Mouse (Mus musculus) embryonic facial prominence, embryonic 13.5 days (tissue): Measurements from ENCODE around the gene Tdrd5. TPM values are rescaled to one million over a fixed set of nuclear protein-coding genes. Genes with fewer than 3 reads are reported as not detected.
"Not testable (repeated sequence)": the region's sequence is repeated elsewhere in the genome, so short reads cannot be mapped to it uniquely, and the experiment has no call there.

Source experiments
- ATAC-seq: fragments of 200-750 bp; cut with Nextera tagmentation; 2 replicates; pipeline ENCODE4 v1.8.0; 2017; ENCODE audit warnings: low read depth; ENCODE audit not compliant: insufficient number of reproducible peaks, insufficient read depth, low FRiP score, low TSS enrichment
- H3K27ac ChIP-seq: fragments of 300-500 bp; sonication (generic); 2 replicates; pipeline ENCODE4 v1.5.1; 2015; ENCODE audit warnings: moderate library complexity, mild to moderate bottlenecking, inconsistent platforms
- H3K27me3 ChIP-seq: fragments of 300-500 bp; sonication (generic); 2 replicates; pipeline ENCODE4 v1.6.1; 2015; ENCODE audit warnings: mild to moderate bottlenecking, inconsistent platforms
- H3K36me3 ChIP-seq: fragments of 300-500 bp; sonication (generic); 2 replicates; pipeline ENCODE4 v1.6.1; 2015; ENCODE audit warnings: mild to moderate bottlenecking, inconsistent platforms
- H3K4me1 ChIP-seq: fragments of 300-500 bp; sonication (generic); 2 replicates; pipeline ENCODE4 v1.6.1; 2015; ENCODE audit warnings: inconsistent platforms
- H3K4me2 ChIP-seq: fragments of 300-500 bp; sonication (generic); 2 replicates; pipeline ENCODE4 v1.6.1; 2015; ENCODE audit warnings: moderate library complexity, mild to moderate bottlenecking, inconsistent platforms
- H3K4me3 ChIP-seq: fragments of 300-500 bp; sonication (generic); 2 replicates; pipeline ENCODE4 v1.5.1; 2015; ENCODE audit warnings: mild to moderate bottlenecking, inconsistent platforms
- H3K9ac ChIP-seq: fragments of 300-500 bp; sonication (generic); 2 replicates; pipeline ENCODE4 v1.6.1; 2015; ENCODE audit warnings: mild to moderate bottlenecking, inconsistent platforms
- H3K9me3 ChIP-seq: fragments of 300-500 bp; sonication (generic); 2 replicates; pipeline ENCODE4 v1.6.1; 2016; ENCODE audit warnings: inconsistent platforms
- WGBS: fragments of 180-500 bp; shearing (Covaris S2); methylation state at CpG from one replicate; pipeline ENCODE4 v1.1.7; 2015; ENCODE audit warnings: mixed read lengths; 5-methylcytosine and 5-hydroxymethylcytosine counted together
- polyA plus RNA-seq: library from polyadenylated mRNA; unstranded; fragments of >200 nt; fragmentation: Nextera tagmentation; extraction: Ambion mirVana; gene quantifications from 2 replicates; pipeline ENCODE4 v1.2.1, GENCODE M21; 2015

The Tdrd5 gene
- polyA plus RNA-seq, 1 experiment from 2014 or later: 1.3 TPM

GRCm38 (mm10) chr1:156251096-156251495 lies 52.4 kb downstream of the Tdrd5 start:
- not testable (repeated sequence) for H3K27me3 ChIP-seq, H3K36me3 ChIP-seq, ATAC-seq, H3K9me3 ChIP-seq, H3K9ac ChIP-seq, H3K27ac ChIP-seq, H3K4me3 ChIP-seq, H3K4me1 ChIP-seq, H3K4me2 ChIP-seq
- 85% methylated on average over 4 of the region's 4 CpGs for WGBS

GRCm38 (mm10) chr1:156247893-156248292 lies 55.6 kb downstream of the Tdrd5 start:
- WGBS: 66% methylated on average over 3 of the region's 3 CpGs
- no peaks in the 10 kb centered on the region for H3K9me3 ChIP-seq
- no peak overlapping the region for H3K27ac ChIP-seq
- H3K4me3 ChIP-seq: no peak overlapping the region
- H3K4me2 ChIP-seq: no peak overlapping the region
- ATAC-seq: no peak
- no peaks in the 10 kb centered on the region for H3K36me3 ChIP-seq
- no peaks in the 10 kb centered on the region for H3K4me1 ChIP-seq
- no peak overlapping the region for H3K9ac ChIP-seq
- H3K27me3 ChIP-seq: no peaks in the 10 kb centered on the region

- no peak for ATAC-seq
- peaks cover 8% of the 10 kb centered on the region for H3K27me3 ChIP-seq
Measured at GRCm38 (mm10) chr1:156241713-156242348, 61.6 kb downstream of the Tdrd5 start.

GRCm38 (mm10) chr1:156241035-156241434 lies 62.4 kb downstream of the Tdrd5 start:
- no peak for ATAC-seq
- Histone ChIP-seq H3K27ac (no peak overlapping the region), H3K36me3 (no peaks in the 10 kb centered on the region), H3K4me3 (no peak overlapping the region), H3K9ac (no peak overlapping the region), H3K9me3 (no peaks in the 10 kb centered on the region), H3K27me3 (peaks cover 8% of the 10 kb centered on the region), H3K4me2 (no peak overlapping the region), H3K4me1 (no peaks in the 10 kb centered on the region)
- WGBS: 33% methylated on average over 2 of the region's 2 CpGs

More at GRCm38 (mm10) chr1:156241713-156242348, 61.6 kb downstream of the Tdrd5 start:
- Histone ChIP-seq H3K27ac (no peak overlapping the region), H3K9me3 (no peaks in the 10 kb centered on the region), H3K9ac (no peak overlapping the region), H3K4me1 (no peaks in the 10 kb centered on the region), H3K4me2 (no peak overlapping the region), H3K36me3 (no peaks in the 10 kb centered on the region), H3K4me3 (no peak overlapping the region)
- WGBS: 8% methylated on average over 14 of the region's 14 CpGs

- H3K27ac ChIP-seq: no peak overlapping the region
- WGBS: 79% methylated on average over 6 of the region's 6 CpGs
- no peaks in the 10 kb centered on the region for H3K36me3 ChIP-seq
Measured at GRCm38 (mm10) chr1:156231122-156231521, 72.3 kb downstream of the Tdrd5 start.

GRCm38 (mm10) chr1:156230339-156231089 lies 73.0 kb downstream of the Tdrd5 start:
- Histone ChIP-seq H3K4me1 (peaks cover 9% of the 10 kb centered on the region), H3K4me2 (no peak overlapping the region), H3K9me3 (no peaks in the 10 kb centered on the region), H3K36me3 (no peaks in the 10 kb centered on the region), H3K27me3 (no peaks in the 10 kb centered on the region), H3K27ac (0 out of 2 replicates have a peak overlapping the region, but pooled peaks have one; percentile 1), H3K4me3 (no peak overlapping the region), H3K9ac (no peak overlapping the region)
- 25% methylated on average over 9 of the region's 9 CpGs for WGBS
- peak; percentile 60; the same call in 1 of the 2 replicates for ATAC-seq

More at GRCm38 (mm10) chr1:156231122-156231521, 72.3 kb downstream of the Tdrd5 start:
- no peak for ATAC-seq
- no peak overlapping the region for H3K4me2 ChIP-seq
- H3K4me1 ChIP-seq: peaks cover 9% of the 10 kb centered on the region
- H3K9me3 ChIP-seq: no peaks in the 10 kb centered on the region
- H3K9ac ChIP-seq: no peak overlapping the region
- no peak overlapping the region for H3K4me3 ChIP-seq
- no peaks in the 10 kb centered on the region for H3K27me3 ChIP-seq

- Histone ChIP-seq H3K4me1 (peaks cover 9% of the 10 kb centered on the region), H3K4me2 (no peak overlapping the region), H3K4me3 (no peak overlapping the region), H3K9me3 (no peaks in the 10 kb centered on the region), H3K27me3 (no peaks in the 10 kb centered on the region), H3K36me3 (no peaks in the 10 kb centered on the region), H3K9ac (no peak overlapping the region), H3K27ac (no peak overlapping the region)
- WGBS: 26% methylated on average over 7 of the region's 7 CpGs
- no peak for ATAC-seq
Measured at GRCm38 (mm10) chr1:156229448-156229847, 74.0 kb downstream of the Tdrd5 start.

GRCm38 (mm10) chr1:156228728-156229127 lies 74.7 kb downstream of the Tdrd5 start:
- H3K9ac ChIP-seq: no peak overlapping the region
- no peak overlapping the region for H3K4me2 ChIP-seq
- no peaks in the 10 kb centered on the region for H3K36me3 ChIP-seq
- ATAC-seq: no peak
- H3K9me3 ChIP-seq: no peaks in the 10 kb centered on the region
- H3K27me3 ChIP-seq: no peaks in the 10 kb centered on the region
- WGBS: 78% methylated on average over 4 of the region's 4 CpGs
- no peak overlapping the region for H3K27ac ChIP-seq
- no peak overlapping the region for H3K4me3 ChIP-seq
- H3K4me1 ChIP-seq: peaks cover 9% of the 10 kb centered on the region

- H3K9ac ChIP-seq: no peak overlapping the region
- H3K27me3 ChIP-seq: no peaks in the 10 kb centered on the region
- H3K4me1 ChIP-seq: peaks cover 12% of the 10 kb centered on the region
- H3K4me3 ChIP-seq: no peak overlapping the region
- WGBS: 74% methylated on average over 5 of the region's 5 CpGs
- H3K27ac ChIP-seq: no peak overlapping the region
- H3K36me3 ChIP-seq: no peaks in the 10 kb centered on the region
- no peak overlapping the region for H3K4me2 ChIP-seq
- H3K9me3 ChIP-seq: no peaks in the 10 kb centered on the region
- ATAC-seq: no peak
Measured at GRCm38 (mm10) chr1:156226903-156227302, 76.6 kb downstream of the Tdrd5 start.

- H3K36me3 ChIP-seq: no peaks in the 10 kb centered on the region
- no peak overlapping the region for H3K27ac ChIP-seq
Measured at GRCm38 (mm10) chr1:156222205-156223000, 81.1 kb downstream of the Tdrd5 start.

GRCm38 (mm10) chr1:156221327-156221726 lies 82.1 kb downstream of the Tdrd5 start:
- H3K36me3 ChIP-seq: no peaks in the 10 kb centered on the region
- no peak for ATAC-seq
- H3K27ac ChIP-seq: no peak overlapping the region
- no peaks in the 10 kb centered on the region for H3K9me3 ChIP-seq
- H3K4me3 ChIP-seq: no peak overlapping the region
- H3K9ac ChIP-seq: no peak overlapping the region
- H3K4me1 ChIP-seq: 0 out of 2 replicates have a peak, but pooled peaks cover 3% of the 10 kb centered on the region
- H3K4me2 ChIP-seq: no peak overlapping the region
- no peaks in the 10 kb centered on the region for H3K27me3 ChIP-seq
- 41% methylated on average over 2 of the region's 2 CpGs for WGBS

More at GRCm38 (mm10) chr1:156222205-156223000, 81.1 kb downstream of the Tdrd5 start:
- Histone ChIP-seq H3K4me1 (0 out of 2 replicates have a peak, but pooled peaks cover 3% of the 10 kb centered on the region), H3K9ac (no peak overlapping the region), H3K4me3 (no peak overlapping the region), H3K27me3 (no peaks in the 10 kb centered on the region), H3K4me2 (no peak overlapping the region), H3K9me3 (no peaks in the 10 kb centered on the region)
- 64% methylated on average over 13 of the region's 13 CpGs for WGBS
- ATAC-seq: no peak
